ENCODE assay signal across 28 mouse cellular contexts in genomic region chr3:41598412-41598811, GRCm38 (mm10). TPM values are rescaled to one million over a fixed set of nuclear protein-coding genes. Genes with fewer than 3 reads are reported as not detected.
A peak's percentile ranks its signal among the peaks of the same experiment; 100 is the strongest.
DNase-seq lines count a peak whose midpoint lies in the region; ATAC-seq lines count a peak whose summit lies in the region.
"Had no signal": no experiment of that assay in that cellular context is flagged by ENCODE, and none has a peak within 500 bp of the region (broad histone marks: within the 10 kb centered on the region; RNA-seq: fewer than 3 reads in every experiment).

No protein-coding gene starts in this region.

- no peak overlapping the region for H3K9ac ChIP-seq in forebrain, embryonic 14.5 days (ENCODE audit: low read length)
- H3K9ac ChIP-seq: forebrain, postnatal 0 days; hindbrain, embryonic 14.5 days; liver, postnatal 0 days; neural tube, embryonic 12.5 days; stomach, embryonic 15.5 days had no signal

- no peak overlapping the region for H3K4me2 ChIP-seq in forebrain, embryonic 14.5 days (ENCODE audit: low read length)
- H3K4me2 ChIP-seq: heart, embryonic 11.5 days; hindbrain, embryonic 14.5 days; neural tube, embryonic 12.5 days; stomach, embryonic 15.5 days had no signal

- H3K27ac ChIP-seq in brown adipose tissue, adult 24 weeks (replicated peaks; ENCODE audit: low read depth, low read length), result peak overlapping the region; percentile 0; the same call in 1 of the 2 replicates
- no peak overlapping the region for H3K27ac ChIP-seq in forebrain, embryonic 14.5 days (ENCODE audit: low read depth, low read length)
- H3K27ac ChIP-seq: hindbrain, embryonic 14.5 days; limb, embryonic 10.5 days; neural tube, embryonic 12.5 days; stomach, embryonic 15.5 days had no signal

- H3K4me1 ChIP-seq in brown adipose tissue, adult 24 weeks (ENCODE audit: control insufficient read depth, insufficient read depth, insufficient read length, low read length), result peaks cover 20% of the 10 kb centered on the region
- peaks cover 5% of the 10 kb centered on the region for H3K4me1 ChIP-seq in forebrain, embryonic 14.5 days (ENCODE audit: control insufficient read depth, insufficient read depth, low read length)
- H3K4me1 ChIP-seq: stomach, embryonic 15.5 days had no signal

- no peak for ATAC-seq in forebrain, embryonic 14.5 days
- ATAC-seq: activated CD4-positive, CD25-positive, alpha-beta regulatory T cell, adult 4 months; forebrain, postnatal 0 days; inflammation-experienced regulatory T-cells, adult 6 months; liver, postnatal 0 days had no signal

- 78% methylated on average over 9 of the region's 9 CpGs for WGBS in forebrain, embryonic 14.5 days

- H3K9me3 ChIP-seq in forebrain, embryonic 14.5 days (replicated peaks; ENCODE audit: control insufficient read depth, low read length), result no peaks in the 10 kb centered on the region
- H3K9me3 ChIP-seq: limb, embryonic 10.5 days; megakaryocyte, embryonic 14.5 days; neural tube, embryonic 12.5 days; stomach, embryonic 15.5 days had no signal

- H3K27me3 ChIP-seq in forebrain, embryonic 14.5 days (replicated peaks; ENCODE audit: control insufficient read depth, insufficient read depth, low read length), result no peaks in the 10 kb centered on the region
- H3K27me3 ChIP-seq: CH12.LX; megakaryocyte, embryonic 14.5 days; neural tube, embryonic 12.5 days; stomach, embryonic 15.5 days had no signal

- peak; percentile 81 for DNase-seq in heart, adult 11 months
- DNase-seq in heart, postnatal 36 days, result no peak
- DNase-seq in lung, postnatal 10 days, result peak; percentile 39
- no peak for DNase-seq in lung, adult 18-20 months
- peak; percentile 72 for DNase-seq in adipocyte (ENCODE audit: low spot score)
- no peak for DNase-seq in forebrain, embryonic 14.5 days (ENCODE audit: low spot score)
- DNase-seq: B cell, adult 2 months; cerebellum, adult 11 months; cerebellum, adult 9-11 months; forebrain, postnatal 0 days; gastrocnemius, postnatal 36 days; kidney, adult 2 months; kidney, postnatal 14 days; liver; liver, postnatal 0 days; lung, postnatal 14 days; midbrain, embryonic 14.5 days; thymus, postnatal 25 days had no signal

- H3K4me3 ChIP-seq in brown adipose tissue, adult 24 weeks (ENCODE audit: insufficient read depth, low read depth, low read length), result no peak overlapping the region
- H3K4me3 ChIP-seq in forebrain, embryonic 14.5 days (ENCODE audit: low read depth, low read length), result no peak overlapping the region
- H3K4me3 ChIP-seq: limb, embryonic 10.5 days; megakaryocyte, embryonic 14.5 days; neural tube, embryonic 12.5 days; stomach, embryonic 15.5 days had no signal

- intact Hi-C loops in heart, postnatal 36 days (cut with DNase I), result loop anchor here (2.0 to 10.0 kb wide), 2 partner anchors 32 to 514 kb away; partner anchors contain the start of gene Pgrmc2

- peaks cover 63% of the 10 kb centered on the region for H3K36me3 ChIP-seq in forebrain, embryonic 14.5 days (ENCODE audit: control insufficient read depth, insufficient read depth, low read length)

RNA-seq across cellular contexts. Expression of gene Jade1, which starts 42.9 kb away (rescaled TPM):
- 10 to 100 TPM; 30.2 to 41.1 TPM for total RNA-seq in heart, postnatal 36 days (2021)
- 22.5 and 25.2 TPM in 2 replicates for polyA plus RNA-seq in brown adipose tissue, adult 24 weeks (2012; ENCODE audit: insufficient read depth, insufficient read length, missing spikeins)
- polyA plus RNA-seq in forebrain, embryonic 14.5 days (2014; fragmentation: Nextera tagmentation; extraction: Ambion mirVana), result 11.9 and 14.5 TPM in 2 replicates

Comparison
In these comparisons a context has a peak if more than half of its experiments do, and no peak if none do; other contexts are left out.
1. DNase-seq: peak in heart, adult 11 months (single experiment), lung, postnatal 10 days (single experiment) and adipocyte (single experiment); none in heart, postnatal 36 days (0 of 2), lung, adult 18-20 months (0 of 2) and forebrain, embryonic 14.5 days (single experiment).